Mouse (Mus musculus) liver, embryonic 15.5 days (tissue): ENCODE measurements around the gene Hnrnpul1. TPM values are rescaled to one million over a fixed set of nuclear protein-coding genes. Genes with fewer than 3 reads are reported as not detected.
"Not testable (repeated sequence)": the region's sequence is repeated elsewhere in the genome, so short reads cannot be mapped to it uniquely, and the experiment has no call there.

Experiments
- ATAC-seq: fragments of 200-750 bp; cut with Nextera tagmentation; 2 replicates; pipeline ENCODE4 v1.8.0; 2017; ENCODE audit warnings: moderate number of reproducible peaks, mild to moderate bottlenecking, moderate library complexity; ENCODE audit not compliant: insufficient read depth
- H3K27ac ChIP-seq: fragments of 300-500 bp; sonication (generic); replicated peaks from 2 replicates; pipeline ENCODE4 v1.5.1; 2015; ENCODE audit warnings: mild to moderate bottlenecking, inconsistent platforms
- H3K27me3 ChIP-seq: fragments of 300-500 bp; sonication (generic); 2 replicates; pipeline ENCODE4 v1.6.1; 2015; ENCODE audit warnings: mild to moderate bottlenecking, inconsistent platforms
- H3K36me3 ChIP-seq: fragments of 300-500 bp; sonication (generic); replicated peaks from 2 replicates; pipeline ENCODE4 v1.6.1; 2015; ENCODE audit warnings: moderate library complexity, mild to moderate bottlenecking, inconsistent platforms
- H3K4me1 ChIP-seq: fragments of 300-500 bp; sonication (generic); replicated peaks from 2 replicates; pipeline ENCODE4 v1.6.1; 2015; ENCODE audit warnings: inconsistent platforms
- H3K4me2 ChIP-seq: fragments of 300-500 bp; sonication (generic); 2 replicates; pipeline ENCODE4 v1.6.1; 2015; ENCODE audit warnings: moderate library complexity, mild to moderate bottlenecking, inconsistent platforms
- H3K4me3 ChIP-seq: fragments of 300-500 bp; sonication (generic); replicated peaks from 2 replicates; pipeline ENCODE4 v1.5.1; 2015; ENCODE audit warnings: mild to moderate bottlenecking, inconsistent platforms
- H3K9ac ChIP-seq: fragments of 300-500 bp; sonication (generic); 2 replicates; pipeline ENCODE4 v1.6.1; 2015; ENCODE audit warnings: moderate library complexity, mild to moderate bottlenecking, inconsistent platforms
- H3K9me3 ChIP-seq: fragments of 300-500 bp; sonication (generic); replicated peaks from 2 replicates; pipeline ENCODE4 v1.6.1; 2016; ENCODE audit warnings: inconsistent platforms
- WGBS: fragments of 180-500 bp; shearing (Covaris S2); methylation state at CpG from one replicate; pipeline ENCODE4 v1.1.7; 2015; ENCODE audit warnings: mixed read lengths; ENCODE audit not compliant: insufficient replicate concordance; 5-methylcytosine and 5-hydroxymethylcytosine counted together
- polyA plus RNA-seq: library from polyadenylated mRNA; unstranded; fragments of >200 nt; fragmentation: Nextera tagmentation; extraction: Ambion mirVana; gene quantifications from 2 replicates; pipeline ENCODE4 v1.2.1, GENCODE M21; 2015

Gene Hnrnpul1
- 26.8 and 28.0 TPM in 2 replicates for polyA plus RNA-seq

DNA sequence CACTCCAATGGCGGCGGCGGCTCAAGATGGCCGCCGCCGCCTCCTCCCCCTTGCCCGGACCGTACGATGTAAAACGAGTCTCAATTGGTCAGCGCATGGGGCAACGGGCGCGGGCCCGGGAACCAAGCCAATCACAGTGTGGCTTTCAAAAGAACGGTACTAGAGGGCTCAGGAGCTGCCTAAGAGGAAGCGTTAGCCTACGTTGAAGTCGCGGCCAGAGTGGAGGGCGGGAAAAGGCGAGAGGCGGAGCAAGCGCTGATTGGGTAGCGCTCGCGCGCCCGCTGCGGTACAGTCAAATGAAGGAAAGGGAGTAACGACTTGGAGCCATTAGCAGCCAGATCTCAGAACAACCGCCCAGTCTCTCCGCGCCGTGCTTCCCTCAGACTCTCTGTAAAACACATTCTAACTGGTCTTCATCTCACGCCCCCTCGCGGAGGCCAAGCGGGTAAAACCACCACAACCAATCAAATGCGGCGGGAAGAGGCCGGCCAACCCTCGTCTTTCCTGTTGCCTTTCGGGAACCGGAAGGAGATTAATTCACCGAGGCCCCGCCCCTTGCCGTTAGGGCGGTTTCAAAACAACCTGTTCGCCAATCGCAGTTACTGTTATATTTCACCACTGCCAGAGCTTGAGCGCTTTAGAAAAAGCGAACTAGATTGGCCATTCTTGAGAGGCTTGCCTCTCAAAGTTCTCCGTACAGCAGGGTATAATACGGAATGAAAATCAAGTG lies at the start of gene Hnrnpul1:
Gene Hnrnpul1 (minus strand): TSS at position 20 of the 730 bp plus-strand sequence.
- Histone ChIP-seq H3K9ac (peak within 1 kb of the TSS; percentile 88), H3K27me3 (0 out of 2 replicates have a peak, but pooled peaks cover 3% of the 10 kb centered on the region), H3K4me1 (peaks cover 41% of the 10 kb centered on the region), H3K36me3 (peaks cover 30% of the 10 kb centered on the region), H3K4me2 (peak within 1 kb of the TSS; percentile 96), H3K27ac (peak within 1 kb of the TSS; percentile 97), H3K9me3 (no peaks in the 10 kb centered on the region), H3K4me3 (peak within 1 kb of the TSS; percentile 80)
- WGBS = under 1% methylated on average over 55 of the region's 55 CpGs
- ATAC-seq = peak; percentile 91

DNA sequence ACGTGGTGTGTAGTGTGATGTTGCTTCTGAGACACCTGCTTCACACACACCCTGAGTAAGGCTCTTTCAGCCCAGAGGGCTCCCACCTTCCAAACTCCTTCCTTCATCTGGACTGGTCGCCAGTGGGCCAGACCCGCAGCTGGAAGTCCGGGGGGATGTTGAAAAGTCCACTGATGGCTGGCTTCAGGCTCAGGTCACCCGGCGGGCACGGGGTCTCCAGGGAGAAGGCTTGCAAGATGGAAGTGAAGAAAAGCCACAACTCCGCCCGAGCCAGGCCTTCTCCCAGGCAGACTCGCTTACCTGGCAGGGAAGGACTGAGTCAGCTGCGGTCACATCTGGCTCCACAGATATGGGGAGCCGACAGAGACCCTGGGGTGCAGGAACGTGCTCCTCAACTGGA lies 48.9 kb upstream of the Hnrnpul1 start:
- H3K27ac ChIP-seq = no peak overlapping the region
- H3K4me1 ChIP-seq = 0 out of 2 replicates have a peak, but pooled peaks cover 7% of the 10 kb centered on the region
- no peaks in the 10 kb centered on the region for H3K9me3 ChIP-seq
- no peaks in the 10 kb centered on the region for H3K36me3 ChIP-seq
- 65% methylated on average over 13 of the region's 13 CpGs for WGBS
- no peak for ATAC-seq
- no peak overlapping the region for H3K9ac ChIP-seq
- no peak overlapping the region for H3K4me2 ChIP-seq
- H3K27me3 ChIP-seq = no peaks in the 10 kb centered on the region
- no peak overlapping the region for H3K4me3 ChIP-seq

DNA sequence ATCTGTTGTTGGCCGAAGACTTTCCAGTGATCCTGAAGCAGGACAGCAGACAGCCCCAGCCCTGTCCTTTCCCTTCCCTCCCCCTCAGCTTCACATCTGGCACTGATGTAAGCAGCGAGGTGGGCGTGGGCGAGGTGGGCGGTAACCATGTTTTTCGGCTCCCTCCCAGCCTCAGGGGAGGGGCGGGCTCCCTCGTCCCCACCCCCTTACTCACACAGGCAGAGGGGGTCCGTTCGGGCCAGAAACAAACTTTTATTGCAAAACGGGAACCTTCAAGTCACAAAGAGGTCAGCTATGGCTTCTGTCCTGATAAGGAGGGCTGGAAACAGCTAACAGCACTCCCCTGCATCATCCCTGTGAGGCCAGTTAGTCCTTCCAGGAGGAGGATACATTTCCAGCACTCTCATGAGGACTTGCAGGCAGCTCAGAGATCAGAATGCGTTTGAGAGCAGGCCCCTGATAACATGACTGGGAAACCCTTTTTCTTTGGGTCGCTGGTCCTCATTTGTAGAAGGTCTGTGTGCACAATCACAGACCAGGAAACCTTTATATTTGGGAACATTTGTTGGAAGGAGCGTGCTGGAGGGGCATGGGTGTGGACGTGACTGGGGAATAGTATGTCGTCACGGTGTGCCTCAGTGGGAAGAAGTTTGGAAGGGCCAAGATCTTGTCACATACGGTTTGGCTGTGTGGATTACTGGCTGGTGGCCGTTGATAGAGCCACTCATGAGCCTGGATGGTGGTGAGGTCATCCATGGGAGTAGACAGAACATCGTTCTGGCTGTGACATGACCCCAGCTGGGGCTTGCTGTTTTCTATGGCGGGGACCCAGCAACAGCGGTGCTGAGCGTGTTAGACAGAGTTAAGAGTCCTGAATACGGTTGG lies 47.9 kb upstream of the Hnrnpul1 start:
- Histone ChIP-seq H3K4me1 (0 out of 2 replicates have a peak, but pooled peaks cover 7% of the 10 kb centered on the region), H3K9ac (no peak overlapping the region), H3K4me3 (no peak overlapping the region)

DNA sequence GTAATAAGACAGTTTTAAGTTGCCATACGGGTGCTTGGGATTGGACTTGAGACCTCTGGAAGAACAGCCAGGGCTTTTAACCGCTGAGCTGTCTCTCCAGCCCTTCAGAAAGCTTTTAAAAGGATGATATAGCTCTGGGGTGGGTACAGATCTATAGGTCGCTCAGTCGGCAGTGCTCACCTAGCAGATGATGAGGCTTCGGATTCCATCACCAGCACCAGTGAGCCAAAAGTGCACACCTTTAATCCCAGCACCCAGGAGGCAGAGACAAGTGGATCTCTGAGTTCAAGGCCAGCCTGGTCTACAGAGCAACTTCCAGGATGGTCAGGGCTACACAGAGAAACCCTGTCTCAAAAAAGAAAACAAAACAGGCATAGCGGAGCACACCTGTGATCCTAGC lies 46.5 kb upstream of the Hnrnpul1 start:
- no peak overlapping the region for H3K4me2 ChIP-seq

More for the DNA sequence above, 47.9 kb upstream of the Hnrnpul1 start:
- H3K27ac ChIP-seq = peak overlapping the region; percentile 15; the same call in 1 of the 2 replicates
- no peaks in the 10 kb centered on the region for H3K9me3 ChIP-seq
- H3K36me3 ChIP-seq = no peaks in the 10 kb centered on the region
- H3K4me2 ChIP-seq = peak overlapping the region; percentile 37
- ATAC-seq = peak; percentile 47; the same call in 1 of the 2 replicates
- no peaks in the 10 kb centered on the region for H3K27me3 ChIP-seq
- 30% methylated on average over 24 of the region's 24 CpGs for WGBS

DNA sequence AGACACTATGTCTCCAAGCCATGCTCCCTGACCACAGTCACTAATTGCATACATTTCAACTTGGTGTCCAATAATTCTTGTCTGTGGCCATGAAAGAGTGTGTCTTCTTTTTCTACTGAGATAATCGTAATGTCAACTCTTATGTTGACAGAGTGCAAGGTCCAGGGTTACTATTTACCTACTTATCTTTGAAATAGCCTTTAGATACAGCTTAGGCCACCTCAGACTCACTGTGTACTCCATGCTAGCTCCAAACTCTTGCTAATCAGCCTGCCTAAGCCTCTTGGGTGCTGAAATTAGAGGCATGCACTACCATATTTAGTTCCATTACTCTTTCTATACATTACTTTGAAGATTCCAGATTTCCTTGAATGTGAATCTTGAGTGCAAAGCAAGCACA lies 44.8 kb upstream of the Hnrnpul1 start:
- Histone ChIP-seq H3K4me2 (no peak overlapping the region), H3K4me1 (0 out of 2 replicates have a peak, but pooled peaks cover 9% of the 10 kb centered on the region), H3K4me3 (no peak overlapping the region), H3K9me3 (no peaks in the 10 kb centered on the region), H3K9ac (no peak overlapping the region), H3K36me3 (no peaks in the 10 kb centered on the region), H3K27ac (no peak overlapping the region), H3K27me3 (no peaks in the 10 kb centered on the region)
- WGBS = 54% methylated on average over 1 of the region's 1 CpGs
- peak; percentile 52; the same call in 1 of the 2 replicates for ATAC-seq

More for the DNA sequence above, 46.5 kb upstream of the Hnrnpul1 start:
- Histone ChIP-seq H3K27ac (no peak overlapping the region), H3K4me3 (no peak overlapping the region), H3K9ac (no peak overlapping the region), H3K9me3 (no peaks in the 10 kb centered on the region), H3K4me1 (0 out of 2 replicates have a peak, but pooled peaks cover 7% of the 10 kb centered on the region), H3K27me3 (no peaks in the 10 kb centered on the region), H3K36me3 (no peaks in the 10 kb centered on the region)
- ATAC-seq = no peak
- WGBS = 75% methylated on average over 6 of the region's 6 CpGs

DNA sequence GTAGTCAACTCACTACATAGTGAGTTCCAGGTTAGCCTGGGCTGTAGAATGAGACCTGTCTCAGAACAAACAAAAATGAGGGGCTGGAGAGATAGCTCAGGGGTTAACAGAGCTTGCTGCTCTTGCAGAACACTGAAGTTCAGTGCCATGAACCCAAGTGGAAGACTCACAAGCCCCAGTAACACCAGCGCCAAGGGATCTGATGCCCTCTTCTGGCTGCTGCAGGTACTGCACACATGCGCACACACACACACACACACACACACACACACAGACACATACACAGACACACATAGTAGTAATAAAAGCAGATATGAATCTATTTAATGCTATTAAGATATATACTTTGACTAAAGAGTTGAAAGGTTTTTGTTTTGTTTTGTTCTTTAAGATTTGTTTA lies 44.0 kb upstream of the Hnrnpul1 start:
- ATAC-seq = no peak
- no peaks in the 10 kb centered on the region for H3K9me3 ChIP-seq
- no peak overlapping the region for H3K4me3 ChIP-seq
- 0 out of 2 replicates have a peak, but pooled peaks cover 9% of the 10 kb centered on the region for H3K4me1 ChIP-seq
- WGBS = 59% methylated on average over 2 of the region's 2 CpGs
- H3K4me2 ChIP-seq = no peak overlapping the region
- no peaks in the 10 kb centered on the region for H3K27me3 ChIP-seq
- H3K9ac ChIP-seq = no peak overlapping the region
- H3K36me3 ChIP-seq = no peaks in the 10 kb centered on the region
- H3K27ac ChIP-seq = no peak overlapping the region

DNA sequence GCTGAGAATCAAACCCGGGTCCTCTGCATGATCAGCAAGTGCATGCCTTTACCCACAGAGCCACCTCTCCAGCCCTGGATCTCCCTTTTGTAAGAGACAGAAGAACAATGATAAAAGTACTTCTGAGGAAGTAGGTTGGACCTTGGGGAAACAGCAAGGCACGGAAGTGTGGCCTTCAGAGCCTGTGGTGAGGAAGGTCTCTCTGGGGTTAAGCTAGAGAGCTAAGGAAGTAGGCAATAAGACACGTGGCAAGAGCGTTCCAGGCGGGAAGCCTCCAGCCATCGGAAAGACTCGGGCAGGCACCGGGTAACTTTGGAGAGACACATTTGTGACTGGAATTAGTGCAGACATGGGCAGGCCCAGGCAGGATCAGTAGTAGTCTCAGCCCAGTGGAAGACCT lies 40.2 kb upstream of the Hnrnpul1 start:
- Histone ChIP-seq H3K9me3 (no peaks in the 10 kb centered on the region), H3K36me3 (no peaks in the 10 kb centered on the region), H3K27me3 (no peaks in the 10 kb centered on the region), H3K4me1 (0 out of 2 replicates have a peak, but pooled peaks cover 8% of the 10 kb centered on the region), H3K4me3 (no peak overlapping the region), H3K9ac (no peak overlapping the region), H3K4me2 (no peak overlapping the region), H3K27ac (no peak overlapping the region)
- 52% methylated on average over 8 of the region's 8 CpGs for WGBS
- no peak for ATAC-seq

DNA sequence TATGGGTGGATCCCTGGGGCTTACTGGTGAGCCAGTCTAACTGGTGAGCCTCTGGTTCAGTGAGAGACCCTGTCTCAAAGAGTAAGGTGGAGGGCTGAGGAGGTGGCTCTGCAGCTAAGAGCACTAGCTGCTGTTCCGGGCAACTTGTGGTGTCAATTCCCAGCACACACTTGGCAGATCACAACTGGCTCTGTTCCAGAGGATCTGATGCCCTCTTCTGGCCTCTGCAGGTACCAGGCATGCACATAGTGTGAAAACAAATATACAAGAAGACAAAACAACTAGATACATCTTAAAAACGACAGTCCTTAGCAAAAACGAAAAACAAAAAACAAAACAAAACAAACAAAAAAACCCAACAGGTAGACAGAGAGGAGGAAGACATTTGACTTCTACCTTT lies 39.1 kb upstream of the Hnrnpul1 start:
- Histone ChIP-seq H3K4me2 (no peak overlapping the region), H3K4me3 (no peak overlapping the region), H3K27me3 (0 out of 2 replicates have a peak, but pooled peaks cover 2% of the 10 kb centered on the region), H3K4me1 (peaks cover 8% of the 10 kb centered on the region; the same call in 1 of the 2 replicates), H3K9ac (no peak overlapping the region), H3K36me3 (no peaks in the 10 kb centered on the region), H3K27ac (no peak overlapping the region), H3K9me3 (no peaks in the 10 kb centered on the region)
- WGBS = 44% methylated on average over 3 of the region's 3 CpGs
- ATAC-seq = no peak

DNA sequence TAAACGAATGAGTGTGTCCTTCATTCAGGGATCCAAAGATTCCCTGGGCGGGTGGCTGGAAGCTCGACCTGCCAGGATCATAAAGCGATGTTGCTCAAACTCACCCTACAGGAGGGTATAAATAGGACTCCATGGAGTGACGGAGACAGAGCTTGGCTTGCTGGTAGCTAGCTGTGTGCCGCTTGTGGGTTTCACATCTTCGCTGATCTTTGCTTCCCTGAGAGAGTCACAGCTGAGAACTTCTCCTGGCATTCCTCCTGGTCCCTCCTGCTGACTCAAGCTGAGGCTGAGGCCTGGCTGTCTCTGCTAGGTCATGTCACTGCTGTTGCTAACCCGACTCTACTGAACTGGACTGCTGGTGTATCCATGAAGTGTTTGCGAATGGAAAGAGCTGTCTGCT lies 38.4 kb upstream of the Hnrnpul1 start:
- not testable (repeated sequence) for H3K27me3 ChIP-seq, H3K4me3 ChIP-seq

DNA sequence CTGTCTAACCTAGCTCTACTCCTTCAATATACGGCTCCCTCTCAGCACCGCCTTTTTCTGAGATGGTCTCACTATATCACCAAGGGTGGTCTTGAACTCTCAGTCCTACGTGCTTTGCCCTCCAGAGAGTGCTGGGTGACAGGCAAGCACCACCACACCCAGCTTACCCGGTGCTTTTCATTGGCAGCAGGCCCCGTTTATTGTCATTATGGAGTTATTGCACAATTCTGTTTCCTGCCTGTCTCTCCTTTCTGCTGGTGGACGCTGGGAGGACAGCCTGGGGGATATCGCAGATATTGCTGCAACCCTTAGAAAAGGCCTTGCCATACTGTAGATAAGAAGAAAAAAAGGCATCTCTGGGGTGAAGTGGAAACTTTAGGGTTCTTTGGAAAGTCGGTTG lies 36.1 kb upstream of the Hnrnpul1 start:
- Histone ChIP-seq H3K27ac (no peak overlapping the region), H3K36me3 (no peaks in the 10 kb centered on the region), H3K4me1 (peaks cover 12% of the 10 kb centered on the region; the same call in 1 of the 2 replicates), H3K9me3 (no peaks in the 10 kb centered on the region), H3K4me2 (no peak overlapping the region), H3K27me3 (peaks cover 21% of the 10 kb centered on the region; the same call in 1 of the 2 replicates), H3K4me3 (no peak overlapping the region), H3K9ac (no peak overlapping the region)
- WGBS = 32% methylated on average over 8 of the region's 8 CpGs
- ATAC-seq = no peak

More for the DNA sequence above, 38.4 kb upstream of the Hnrnpul1 start:
- not testable (repeated sequence) for H3K27ac ChIP-seq, H3K9ac ChIP-seq, H3K36me3 ChIP-seq, ATAC-seq, H3K4me2 ChIP-seq, H3K9me3 ChIP-seq
- peaks cover 12% of the 10 kb centered on the region; the same call in 1 of the 2 replicates for H3K4me1 ChIP-seq
- 63% methylated on average over 9 of the region's 9 CpGs for WGBS

DNA sequence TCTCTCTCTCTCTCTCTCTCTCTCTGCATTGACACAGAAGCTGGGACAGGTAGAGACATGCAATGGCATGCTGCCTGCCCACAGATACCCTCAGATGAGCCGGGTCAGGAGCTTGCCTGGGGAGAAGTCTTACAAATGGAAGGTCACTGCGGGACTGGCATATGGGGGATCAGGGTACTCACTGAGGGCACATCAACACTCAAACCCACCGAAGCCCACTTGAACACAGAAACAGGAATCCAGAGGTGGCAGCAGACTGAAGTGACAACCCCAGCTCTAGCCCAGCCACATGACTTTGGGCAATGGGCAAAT lies 34.5 kb upstream of the Hnrnpul1 start:
- H3K9ac ChIP-seq = no peak overlapping the region
- ATAC-seq = no peak
- no peak overlapping the region for H3K4me3 ChIP-seq
- no peak overlapping the region for H3K4me2 ChIP-seq
- WGBS = 45% methylated on average over 3 of the region's 3 CpGs
- H3K9me3 ChIP-seq = no peaks in the 10 kb centered on the region
- peaks cover 10% of the 10 kb centered on the region; the same call in 1 of the 2 replicates for H3K4me1 ChIP-seq
- H3K27ac ChIP-seq = no peak overlapping the region
- no peaks in the 10 kb centered on the region for H3K36me3 ChIP-seq
- peaks cover 21% of the 10 kb centered on the region; the same call in 1 of the 2 replicates for H3K27me3 ChIP-seq
